Mouse (Mus musculus): ENCODE measurements at regions not wholly inside any gene's neighbourhood (a gene's known extent, or its start where the extent isn't known, plus 50 kb on each side); places are given as distances from the start of the nearest gene placed in this dataset.

- DNase-seq (ENCODE audit: extremely low read depth, low read depth, low spot score) = no peak
- Histone ChIP-seq H3K4me1 (ENCODE audit: control insufficient read depth, insufficient read depth, low read length) (no peaks in the 10 kb centered on the region), H3K36me3 (ENCODE audit: control insufficient read depth, insufficient read depth, low read length) (no peaks in the 10 kb centered on the region), H3K9ac (ENCODE audit: low read depth, low read length) (no peak overlapping the region), H3K79me2 (ENCODE audit: control insufficient read depth, insufficient read depth, low read length) (no peaks in the 10 kb centered on the region), H3K27ac (replicated peaks; ENCODE audit: insufficient read depth, low read depth, low read length) (no peak overlapping the region), H3K27me3 (ENCODE audit: control insufficient read depth, insufficient read depth, low read length) (no peaks in the 10 kb centered on the region), H3K4me3 (ENCODE audit: insufficient read depth, low read depth, low read length) (no peak overlapping the region)
- 17% methylated on average over 1 of the region's 1 CpGs for WGBS
- TF ChIP-seq CTCF (IDR thresholded peaks at IDR 0.05; ENCODE audit: low read depth, low read length) (no peak), POLR2A (IDR thresholded peaks at IDR 0.05; ENCODE audit: extremely low read depth, insufficient read depth, low read length) (no peak)
Observed at GRCm38 (mm10) chr11:24731431-24731830, 653.6 kb downstream of the Bcl11a start.

- no peaks in the 10 kb centered on the region for H3K79me2 ChIP-seq (ENCODE audit: control insufficient read depth, insufficient read depth, low read length)
- no peak overlapping the region for H3K4me3 ChIP-seq (ENCODE audit: insufficient read depth, low read depth, low read length)
- no peaks in the 10 kb centered on the region for H3K4me1 ChIP-seq (ENCODE audit: control insufficient read depth, insufficient read depth, low read length)
- no peaks in the 10 kb centered on the region for H3K36me3 ChIP-seq (ENCODE audit: control insufficient read depth, insufficient read depth, low read length)
- TF ChIP-seq POLR2A (IDR thresholded peaks at IDR 0.05; ENCODE audit: extremely low read depth, insufficient read depth, low read length) (no peak), CTCF (IDR thresholded peaks at IDR 0.05; ENCODE audit: low read depth, low read length) (no peak)
- peaks cover 2% of the 10 kb centered on the region; the same call in 1 of the 2 replicates for H3K27me3 ChIP-seq (ENCODE audit: control insufficient read depth, insufficient read depth, low read length)
- 13% methylated on average over 14 of the region's 14 CpGs for WGBS
- no peak for DNase-seq (ENCODE audit: extremely low read depth, low read depth, low spot score)
- H3K9ac ChIP-seq (ENCODE audit: low read depth, low read length) = no peak overlapping the region
- H3K27ac ChIP-seq (replicated peaks; ENCODE audit: insufficient read depth, low read depth, low read length) = no peak overlapping the region
Observed at GRCm38 (mm10) chr11:24739710-24740255, 661.9 kb downstream of the Bcl11a start.

GRCm38 (mm10) chr11:24740466-24740865 is 662.6 kb downstream of the Bcl11a start:
- no peak for TF ChIP-seq CTCF (IDR thresholded peaks at IDR 0.05; ENCODE audit: low read depth, low read length)
- TF ChIP-seq POLR2A (IDR thresholded peaks at IDR 0.05; ENCODE audit: extremely low read depth, insufficient read depth, low read length) = no peak
- Histone ChIP-seq H3K27me3 (ENCODE audit: control insufficient read depth, insufficient read depth, low read length) (peaks cover 2% of the 10 kb centered on the region; the same call in 1 of the 2 replicates), H3K79me2 (ENCODE audit: control insufficient read depth, insufficient read depth, low read length) (no peaks in the 10 kb centered on the region), H3K4me3 (ENCODE audit: insufficient read depth, low read depth, low read length) (no peak overlapping the region), H3K9ac (ENCODE audit: low read depth, low read length) (no peak overlapping the region), H3K4me1 (ENCODE audit: control insufficient read depth, insufficient read depth, low read length) (no peaks in the 10 kb centered on the region), H3K27ac (replicated peaks; ENCODE audit: insufficient read depth, low read depth, low read length) (no peak overlapping the region), H3K36me3 (ENCODE audit: control insufficient read depth, insufficient read depth, low read length) (no peaks in the 10 kb centered on the region)
- 67% methylated on average over 2 of the region's 2 CpGs for WGBS
- no peak for DNase-seq (ENCODE audit: extremely low read depth, low read depth, low spot score)

- no peaks in the 10 kb centered on the region for H3K79me2 ChIP-seq (ENCODE audit: control insufficient read depth, insufficient read depth, low read length)
- H3K4me1 ChIP-seq (ENCODE audit: control insufficient read depth, insufficient read depth, low read length) = no peaks in the 10 kb centered on the region
- H3K27me3 ChIP-seq (ENCODE audit: control insufficient read depth, insufficient read depth, low read length) = peaks cover 2% of the 10 kb centered on the region; the same call in 1 of the 2 replicates
- no peak overlapping the region for H3K9ac ChIP-seq (ENCODE audit: low read depth, low read length)
- no peak overlapping the region for H3K27ac ChIP-seq (replicated peaks; ENCODE audit: insufficient read depth, low read depth, low read length)
- H3K36me3 ChIP-seq (ENCODE audit: control insufficient read depth, insufficient read depth, low read length) = no peaks in the 10 kb centered on the region
- WGBS = 61% methylated on average over 8 of the region's 8 CpGs
- no peak overlapping the region for H3K4me3 ChIP-seq (ENCODE audit: insufficient read depth, low read depth, low read length)
- no peak for TF ChIP-seq CTCF (IDR thresholded peaks at IDR 0.05; ENCODE audit: low read depth, low read length)
- TF ChIP-seq POLR2A (IDR thresholded peaks at IDR 0.05; ENCODE audit: extremely low read depth, insufficient read depth, low read length) = no peak
- no peak for DNase-seq (ENCODE audit: extremely low read depth, low read depth, low spot score)
Observed at GRCm38 (mm10) chr11:24742561-24742960, 664.7 kb downstream of the Bcl11a start.

- H3K27ac ChIP-seq (replicated peaks; ENCODE audit: insufficient read depth, low read depth, low read length) = no peak overlapping the region
- H3K9ac ChIP-seq (ENCODE audit: low read depth, low read length) = no peak overlapping the region
- peaks cover 2% of the 10 kb centered on the region; the same call in 1 of the 2 replicates for H3K27me3 ChIP-seq (ENCODE audit: control insufficient read depth, insufficient read depth, low read length)
- H3K36me3 ChIP-seq (ENCODE audit: control insufficient read depth, insufficient read depth, low read length) = no peaks in the 10 kb centered on the region
- TF ChIP-seq CTCF (IDR thresholded peaks at IDR 0.05; ENCODE audit: low read depth, low read length) (no peak), POLR2A (IDR thresholded peaks at IDR 0.05; ENCODE audit: extremely low read depth, insufficient read depth, low read length) (no peak)
- no peak overlapping the region for H3K4me3 ChIP-seq (ENCODE audit: insufficient read depth, low read depth, low read length)
- WGBS = 57% methylated on average over 1 of the region's 1 CpGs
- DNase-seq (ENCODE audit: extremely low read depth, low read depth, low spot score) = no peak
- no peaks in the 10 kb centered on the region for H3K4me1 ChIP-seq (ENCODE audit: control insufficient read depth, insufficient read depth, low read length)
- H3K79me2 ChIP-seq (ENCODE audit: control insufficient read depth, insufficient read depth, low read length) = no peaks in the 10 kb centered on the region
Observed at GRCm38 (mm10) chr11:24743439-24743838, 665.6 kb downstream of the Bcl11a start.

- Histone ChIP-seq H3K36me3 (ENCODE audit: control insufficient read depth, insufficient read depth, low read length) (no peaks in the 10 kb centered on the region), H3K27ac (replicated peaks; ENCODE audit: insufficient read depth, low read depth, low read length) (no peak overlapping the region), H3K27me3 (ENCODE audit: control insufficient read depth, insufficient read depth, low read length) (peaks cover 2% of the 10 kb centered on the region; the same call in 1 of the 2 replicates), H3K4me1 (ENCODE audit: control insufficient read depth, insufficient read depth, low read length) (no peaks in the 10 kb centered on the region), H3K79me2 (ENCODE audit: control insufficient read depth, insufficient read depth, low read length) (no peaks in the 10 kb centered on the region), H3K4me3 (ENCODE audit: insufficient read depth, low read depth, low read length) (no peak overlapping the region), H3K9ac (ENCODE audit: low read depth, low read length) (no peak overlapping the region)
- 54% methylated on average over 4 of the region's 4 CpGs for WGBS
- no peak for DNase-seq (ENCODE audit: extremely low read depth, low read depth, low spot score)
- TF ChIP-seq CTCF (IDR thresholded peaks at IDR 0.05; ENCODE audit: low read depth, low read length) (no peak), POLR2A (IDR thresholded peaks at IDR 0.05; ENCODE audit: extremely low read depth, insufficient read depth, low read length) (no peak)
Observed at GRCm38 (mm10) chr11:24745841-24746240, 668.0 kb downstream of the Bcl11a start.
